Mouse (Mus musculus) ES-Bruce4 (cell line): ENCODE results near the gene Kdelr2.

Experiments used
- CTCF ChIP-seq: IDR thresholded peaks from one replicate; pipeline ENCODE4 v1.8.1; 2011; ENCODE audit warnings: low read depth, low read length
- POLR2A ChIP-seq: IDR thresholded peaks from one replicate; pipeline ENCODE4 v1.8.1; 2011; ENCODE audit warnings: low read length; ENCODE audit not compliant: insufficient read depth

GRCm38 (mm10) chr5:143464757-143465118 lies 61.1 kb downstream of the Kdelr2 start:
- no peak for TF ChIP-seq POLR2A
- no peak for TF ChIP-seq CTCF
